Comparison of ENCODE assay signal across 9 mouse cellular contexts in genomic region chr17:62415152-62415551, GRCm38 (mm10).
DNase-seq lines count a peak whose midpoint lies in the region; ATAC-seq lines count a peak whose summit lies in the region.
"Had no signal": no experiment of that assay in that cellular context is flagged by ENCODE, and none has a peak within 500 bp of the region (broad histone marks: within the 10 kb centered on the region; RNA-seq: fewer than 3 reads in every experiment).

No protein-coding gene starts in this region.

- H3K36me3 ChIP-seq in hindbrain, embryonic 16.5 days (ENCODE audit: control insufficient read depth, insufficient read depth, low read length) = no peaks in the 10 kb centered on the region
- H3K36me3 ChIP-seq in hindbrain, embryonic 10.5 days = no peaks in the 10 kb centered on the region
- no peaks in the 10 kb centered on the region for H3K36me3 ChIP-seq in intestine, embryonic 15.5 days

- no peak overlapping the region for H3K27ac ChIP-seq in hindbrain, embryonic 16.5 days (ENCODE audit: low read depth, low read length)
- no peak overlapping the region for H3K27ac ChIP-seq in hindbrain, embryonic 10.5 days
- H3K27ac ChIP-seq in intestine, embryonic 15.5 days = no peak overlapping the region

- H3K9ac ChIP-seq in hindbrain, embryonic 16.5 days (ENCODE audit: low read depth, low read length) = no peak overlapping the region
- H3K9ac ChIP-seq in intestine, embryonic 15.5 days = no peak overlapping the region

- no peaks in the 10 kb centered on the region for H3K9me3 ChIP-seq in hindbrain, embryonic 16.5 days (ENCODE audit: control insufficient read depth, low read length)
- no peaks in the 10 kb centered on the region for H3K9me3 ChIP-seq in hindbrain, embryonic 10.5 days
- no peaks in the 10 kb centered on the region for H3K9me3 ChIP-seq in intestine, embryonic 15.5 days

- no peaks in the 10 kb centered on the region for H3K27me3 ChIP-seq in hindbrain, embryonic 16.5 days (replicated peaks; ENCODE audit: control insufficient read depth, insufficient read depth, low read length)
- H3K27me3 ChIP-seq in hindbrain, embryonic 10.5 days (ENCODE audit: insufficient read depth, poor library complexity, severe bottlenecking) = no peaks in the 10 kb centered on the region
- no peaks in the 10 kb centered on the region for H3K27me3 ChIP-seq in intestine, embryonic 15.5 days (replicated peaks)

- H3K4me3 ChIP-seq in hindbrain, embryonic 16.5 days (ENCODE audit: low read length) = no peak overlapping the region
- no peak overlapping the region for H3K4me3 ChIP-seq in hindbrain, embryonic 10.5 days
- no peak overlapping the region for H3K4me3 ChIP-seq in intestine, embryonic 15.5 days (replicated peaks)
- H3K4me3 ChIP-seq: erythroblast, embryonic 14.5 days had no signal

- no peak for DNase-seq in hindbrain, embryonic 10.5 days (ENCODE audit: low spot score)
- DNase-seq in fibroblast of lung, adult 2 months (ENCODE audit: low read depth) = peak; percentile 31
- DNase-seq in heart, postnatal 25 days (ENCODE audit: low spot score) = peak; percentile 49
- peak; percentile 59 to 65 for DNase-seq in right cerebral cortex, postnatal 10 days (ENCODE audit: low spot score in 2 of 2)
- DNase-seq in kidney, adult 11 months = no peak
- DNase-seq in ovary, adult 18-20 months (ENCODE audit: low spot score) = no peak

- intact Hi-C loops in heart, postnatal 25 days (cut with DNase I) = loop anchor here (10.0 kb wide), 1 partner anchor 240 kb away; no protein-coding TSS in a partner anchor

- no peaks in the 10 kb centered on the region for H3K4me1 ChIP-seq in hindbrain, embryonic 16.5 days (ENCODE audit: control insufficient read depth, insufficient read depth, low read depth, low read length)
- H3K4me1 ChIP-seq in hindbrain, embryonic 10.5 days (replicated peaks) = no peaks in the 10 kb centered on the region
- no peaks in the 10 kb centered on the region for H3K4me1 ChIP-seq in intestine, embryonic 15.5 days (replicated peaks)

- 83% methylated on average over 4 of the region's 4 CpGs for WGBS in hindbrain, embryonic 16.5 days
- WGBS in hindbrain, embryonic 10.5 days = 93% methylated on average over 4 of the region's 4 CpGs
- WGBS in intestine, embryonic 15.5 days = 93% methylated on average over 4 of the region's 4 CpGs

- H3K4me2 ChIP-seq in hindbrain, embryonic 16.5 days (ENCODE audit: low read length) = no peak overlapping the region
- no peak overlapping the region for H3K4me2 ChIP-seq in intestine, embryonic 15.5 days (replicated peaks)

- peak; percentile 81 for ATAC-seq in hindbrain, embryonic 16.5 days
- no peak for ATAC-seq in intestine, embryonic 15.5 days

Comparison
In these comparisons a context has a peak if more than half of its experiments do, and no peak if none do; other contexts are left out.
1. DNase-seq: peak in fibroblast of lung, adult 2 months (single experiment), heart, postnatal 25 days (single experiment) and right cerebral cortex, postnatal 10 days (2 of 2); none in hindbrain, embryonic 10.5 days (single experiment), kidney, adult 11 months (single experiment) and ovary, adult 18-20 months (single experiment).